Mouse (Mus musculus): Measurements from ENCODE around the gene Rgs16. TPM values are rescaled to one million over a fixed set of nuclear protein-coding genes. Genes with fewer than 3 reads are reported as not detected.

The Rgs16 gene
- polyA plus RNA-seq, 1 experiment: 13.4 TPM

- no peak overlapping the region for H3K4me3 ChIP-seq (ENCODE audit: insufficient read depth, low read length)
- TF ChIP-seq POLR2A (IDR thresholded peaks at IDR 0.05; ENCODE audit: extremely low read depth, insufficient read depth, low read length) (no peak), CTCF (IDR thresholded peaks at IDR 0.05; ENCODE audit: extremely low read depth, insufficient read depth, low read length) (no peak)
- H3K27ac ChIP-seq (ENCODE audit: insufficient read depth, low read length): no peak overlapping the region
- H3K4me1 ChIP-seq (ENCODE audit: control insufficient read depth, insufficient read depth, low read length): peaks cover 12% of the 10 kb centered on the region
Observed at GRCm38 (mm10) chr1:153736096-153736495, 4.1 kb upstream of the Rgs16 start.

GRCm38 (mm10) chr1:153737101-153738085, 2.8 kb upstream of the Rgs16 start:
- TF ChIP-seq POLR2A (IDR thresholded peaks at IDR 0.05; ENCODE audit: extremely low read depth, insufficient read depth, low read length) (no peak), CTCF (IDR thresholded peaks at IDR 0.05; ENCODE audit: extremely low read depth, insufficient read depth, low read length) (no peak)
- Histone ChIP-seq H3K4me3 (ENCODE audit: insufficient read depth, low read length) (no peak overlapping the region), H3K4me1 (ENCODE audit: control insufficient read depth, insufficient read depth, low read length) (peaks cover 12% of the 10 kb centered on the region), H3K27ac (ENCODE audit: insufficient read depth, low read length) (no peak overlapping the region)

- H3K4me1 ChIP-seq (ENCODE audit: control insufficient read depth, insufficient read depth, low read length): peaks cover 7% of the 10 kb centered on the region
Observed at GRCm38 (mm10) chr1:153739437-153740015, 623 bp upstream of the Rgs16 start.

GRCm38 (mm10) chr1:153740775-153741400, 739 bp downstream of the Rgs16 start:
- Histone ChIP-seq H3K4me1 (ENCODE audit: control insufficient read depth, insufficient read depth, low read length) (peaks cover 7% of the 10 kb centered on the region), H3K27ac (ENCODE audit: insufficient read depth, low read length) (no peak overlapping the region), H3K4me3 (ENCODE audit: insufficient read depth, low read length) (peak overlapping the region; percentile 70)
- no peak for TF ChIP-seq CTCF (IDR thresholded peaks at IDR 0.05; ENCODE audit: extremely low read depth, insufficient read depth, low read length)
- no peak for TF ChIP-seq POLR2A (IDR thresholded peaks at IDR 0.05; ENCODE audit: extremely low read depth, insufficient read depth, low read length)

More at GRCm38 (mm10) chr1:153739437-153740015, 623 bp upstream of the Rgs16 start:
- Histone ChIP-seq H3K4me3 (ENCODE audit: insufficient read depth, low read length) (peak overlapping the region; percentile 70; the same call in 1 of the 2 replicates), H3K27ac (ENCODE audit: insufficient read depth, low read length) (no peak overlapping the region)
- TF ChIP-seq POLR2A (IDR thresholded peaks at IDR 0.05; ENCODE audit: extremely low read depth, insufficient read depth, low read length) (no peak), CTCF (IDR thresholded peaks at IDR 0.05; ENCODE audit: extremely low read depth, insufficient read depth, low read length) (no peak)

GRCm38 (mm10) chr1:153741551-153742316, 1.6 kb downstream of the Rgs16 start:
- Histone ChIP-seq H3K27ac (ENCODE audit: insufficient read depth, low read length) (no peak overlapping the region), H3K4me3 (ENCODE audit: insufficient read depth, low read length) (peak overlapping the region; percentile 70; the same call in 1 of the 2 replicates), H3K4me1 (ENCODE audit: control insufficient read depth, insufficient read depth, low read length) (peaks cover 7% of the 10 kb centered on the region)
- no peak for TF ChIP-seq POLR2A (IDR thresholded peaks at IDR 0.05; ENCODE audit: extremely low read depth, insufficient read depth, low read length)
- TF ChIP-seq CTCF (IDR thresholded peaks at IDR 0.05; ENCODE audit: extremely low read depth, insufficient read depth, low read length): no peak

GRCm38 (mm10) chr1:153742374-153743155, 2.4 kb downstream of the Rgs16 start:
- H3K4me1 ChIP-seq (ENCODE audit: control insufficient read depth, insufficient read depth, low read length): peaks cover 4% of the 10 kb centered on the region; the same call in 1 of the 2 replicates
- TF ChIP-seq CTCF (IDR thresholded peaks at IDR 0.05; ENCODE audit: extremely low read depth, insufficient read depth, low read length) (peak; percentile 95), POLR2A (IDR thresholded peaks at IDR 0.05; ENCODE audit: extremely low read depth, insufficient read depth, low read length) (no peak)
- H3K4me3 ChIP-seq (ENCODE audit: insufficient read depth, low read length): no peak overlapping the region; the same call in 1 of the 2 replicates
- H3K27ac ChIP-seq (ENCODE audit: insufficient read depth, low read length): no peak overlapping the region

- no peak for TF ChIP-seq CTCF (IDR thresholded peaks at IDR 0.05; ENCODE audit: extremely low read depth, insufficient read depth, low read length)
- TF ChIP-seq POLR2A (IDR thresholded peaks at IDR 0.05; ENCODE audit: extremely low read depth, insufficient read depth, low read length): no peak
- no peak overlapping the region for H3K27ac ChIP-seq (ENCODE audit: insufficient read depth, low read length)
- H3K4me1 ChIP-seq (ENCODE audit: control insufficient read depth, insufficient read depth, low read length): no peaks in the 10 kb centered on the region; the same call in 1 of the 2 replicates
- H3K4me3 ChIP-seq (ENCODE audit: insufficient read depth, low read length): no peak overlapping the region
Observed at GRCm38 (mm10) chr1:153746119-153746670, 6.0 kb downstream of the Rgs16 start.

GRCm38 (mm10) chr1:153746728-153747127, 6.6 kb downstream of the Rgs16 start:
- TF ChIP-seq POLR2A (IDR thresholded peaks at IDR 0.05; ENCODE audit: extremely low read depth, insufficient read depth, low read length) (no peak), CTCF (IDR thresholded peaks at IDR 0.05; ENCODE audit: extremely low read depth, insufficient read depth, low read length) (peak; percentile 93)
- no peak overlapping the region for H3K27ac ChIP-seq (ENCODE audit: insufficient read depth, low read length)
- no peaks in the 10 kb centered on the region; the same call in 1 of the 2 replicates for H3K4me1 ChIP-seq (ENCODE audit: control insufficient read depth, insufficient read depth, low read length)
- no peak overlapping the region for H3K4me3 ChIP-seq (ENCODE audit: insufficient read depth, low read length)
